Comparison of ENCODE assay signal across 8 mouse cellular contexts in genomic region chr5:24739141-24739753, GRCm38 (mm10). TPM values are rescaled to one million over a fixed set of nuclear protein-coding genes. Genes with fewer than 3 reads are reported as not detected.
A peak's percentile ranks its signal among the peaks of the same experiment; 100 is the strongest.
DNase-seq lines count a peak whose midpoint lies in the region; ATAC-seq and TF ChIP-seq lines count a peak whose summit lies in the region.

No protein-coding gene starts in this region.

- peak overlapping the region; percentile 30; the same call in 1 of the 2 replicates for H3K4me2 ChIP-seq in intestine, embryonic 15.5 days (replicated peaks)

- no peak overlapping the region for H3K4me3 ChIP-seq in intestine, embryonic 15.5 days (replicated peaks)
- H3K4me3 ChIP-seq in limb, embryonic 10.5 days, result no peak overlapping the region
- no peak overlapping the region for H3K4me3 ChIP-seq in thymus, adult 2 months (ENCODE audit: control insufficient read depth, insufficient read depth, low read length)

- 27% methylated on average over 15 of the region's 15 CpGs for WGBS in intestine, embryonic 15.5 days
- WGBS in limb, embryonic 10.5 days, result 70% methylated on average over 15 of the region's 15 CpGs
- 13% methylated on average over 15 of the region's 15 CpGs for WGBS in thymus, adult 2 months

- peak; percentile 77 for DNase-seq in ovary, adult 18-20 months (ENCODE audit: low spot score)
- no peak for DNase-seq in ovary, postnatal 10 days (ENCODE audit: low spot score)
- peak; percentile 69 for DNase-seq in gastrocnemius, postnatal 10 days
- no peak for DNase-seq in limb, embryonic 10.5 days (ENCODE audit: low spot score)
- DNase-seq in naive thymus-derived CD4-positive, alpha-beta T cell, adult 2 months (ENCODE audit: low read depth), result peak; percentile 51
- peak; percentile 61 for DNase-seq in thymus, adult 2 months
- no peak for DNase-seq in embryo, embryonic 10.5 days (ENCODE audit: low spot score)

- no peaks in the 10 kb centered on the region for H3K36me3 ChIP-seq in intestine, embryonic 15.5 days
- no peaks in the 10 kb centered on the region for H3K36me3 ChIP-seq in limb, embryonic 10.5 days
- H3K36me3 ChIP-seq in thymus, adult 2 months (ENCODE audit: control insufficient read depth, insufficient read depth, low read length), result no peaks in the 10 kb centered on the region

- H3K4me1 ChIP-seq in intestine, embryonic 15.5 days (replicated peaks), result peaks cover 7% of the 10 kb centered on the region; the same call in 1 of the 2 replicates
- peaks cover 21% of the 10 kb centered on the region for H3K4me1 ChIP-seq in limb, embryonic 10.5 days
- peaks cover 10% of the 10 kb centered on the region for H3K4me1 ChIP-seq in thymus, adult 2 months (replicated peaks; ENCODE audit: control insufficient read depth, insufficient read depth, low read length)

- TF ChIP-seq POLR2A in thymus, adult 2 months (IDR thresholded peaks at IDR 0.05; ENCODE audit: control insufficient read depth, extremely low read depth, insufficient read depth, low read length, poor library complexity), result no peak

- peak overlapping the region; percentile 81 for H3K27ac ChIP-seq in intestine, embryonic 15.5 days
- H3K27ac ChIP-seq in limb, embryonic 10.5 days, result peak overlapping the region; percentile 59; the same call in 1 of the 2 replicates
- no peak overlapping the region for H3K27ac ChIP-seq in thymus, adult 2 months (ENCODE audit: control insufficient read depth, insufficient read depth, low read length)

- no peak overlapping the region; the same call in 1 of the 2 replicates for H3K9ac ChIP-seq in intestine, embryonic 15.5 days

- TF ChIP-seq CTCF in thymus, adult 2 months (IDR thresholded peaks at IDR 0.05; ENCODE audit: borderline replicate concordance, control insufficient read depth, extremely low read depth, insufficient read depth, low read length, poor library complexity), result no peak

- no peaks in the 10 kb centered on the region for H3K27me3 ChIP-seq in intestine, embryonic 15.5 days (replicated peaks)
- no peaks in the 10 kb centered on the region for H3K27me3 ChIP-seq in limb, embryonic 10.5 days (ENCODE audit: low read depth, poor library complexity, severe bottlenecking)
- H3K27me3 ChIP-seq in thymus, adult 2 months (ENCODE audit: control insufficient read depth, insufficient read depth, low read length), result no peaks in the 10 kb centered on the region

- no peaks in the 10 kb centered on the region for H3K9me3 ChIP-seq in intestine, embryonic 15.5 days
- H3K9me3 ChIP-seq in limb, embryonic 10.5 days (replicated peaks), result no peaks in the 10 kb centered on the region

- ATAC-seq in intestine, embryonic 15.5 days, result peak; percentile 60

RNA-seq across cellular contexts. Expression of gene Wdr86, which starts 8.7 kb away (rescaled TPM):
- total RNA-seq in gastrocnemius, postnatal 10 days (2021), result 1 to 10 TPM in 1 of 2 experiments, under 1 TPM in 1; 0.70 to 1.2 TPM
- polyA plus RNA-seq in intestine, embryonic 15.5 days (2015; fragmentation: Nextera tagmentation; extraction: Ambion mirVana), result 10.6 and 11.6 TPM in 2 replicates
- polyA plus RNA-seq in limb, embryonic 10.5 days (2016; fragmentation: Nextera tagmentation; extraction: Ambion mirVana), result 28.7 and 41.7 TPM in 2 replicates
- 5.7 and 6.8 TPM in 2 replicates for polyA plus RNA-seq in thymus, adult 2 months (2012; rRNA removed)

RNA-seq across cellular contexts. Expression of gene Crygn, which starts 18.6 kb away (rescaled TPM):
- total RNA-seq in gastrocnemius, postnatal 10 days (2021), result not detected
- 1.3 and 1.8 TPM in 2 replicates for polyA plus RNA-seq in intestine, embryonic 15.5 days (2015; fragmentation: Nextera tagmentation; extraction: Ambion mirVana)
- polyA plus RNA-seq in limb, embryonic 10.5 days (2016; fragmentation: Nextera tagmentation; extraction: Ambion mirVana), result 0.79 and 1.1 TPM in 2 replicates
- 0.43 TPM in 1 of 2 replicates, not detected in the other for polyA plus RNA-seq in thymus, adult 2 months (2012; rRNA removed)

RNA-seq across cellular contexts. Expression of gene Nub1, which starts 53.9 kb away (rescaled TPM):
- 10 to 100 TPM; 22.8 to 24.3 TPM for total RNA-seq in gastrocnemius, postnatal 10 days (2021)
- 26.8 and 29.0 TPM in 2 replicates for polyA plus RNA-seq in intestine, embryonic 15.5 days (2015; fragmentation: Nextera tagmentation; extraction: Ambion mirVana)
- 23.7 and 26.9 TPM in 2 replicates for polyA plus RNA-seq in limb, embryonic 10.5 days (2016; fragmentation: Nextera tagmentation; extraction: Ambion mirVana)
- polyA plus RNA-seq in thymus, adult 2 months (2012; rRNA removed), result 70.5 and 75.4 TPM in 2 replicates

Comparison
In these comparisons a context has a peak if more than half of its experiments do, and no peak if none do; other contexts are left out.
1. DNase-seq: peak in ovary, adult 18-20 months (single experiment), gastrocnemius, postnatal 10 days (single experiment), naive thymus-derived CD4-positive, alpha-beta T cell, adult 2 months (single experiment) and thymus, adult 2 months (single experiment); none in ovary, postnatal 10 days (single experiment), limb, embryonic 10.5 days (single experiment) and embryo, embryonic 10.5 days (single experiment).